Mouse (Mus musculus) ES-E14 (cell line): ENCODE data around the gene Nlrp6. TPM values are rescaled to one million over a fixed set of nuclear protein-coding genes. Genes with fewer than 3 reads are reported as not detected.

Experiments
- DNase-seq: peaks from one replicate; pipeline ENCODE4 v3.0.0-alpha.2; 2013; ENCODE audit warnings: low read depth, low spot score
- H3K27ac ChIP-seq: 2 replicates; pipeline ENCODE4 v1.5.1; 2012; ENCODE audit warnings: low read depth, mild to moderate bottlenecking, low read length, moderate library complexity, mixed read lengths; ENCODE audit not compliant: poor library complexity, insufficient read depth, severe bottlenecking
- H3K36me3 ChIP-seq: 2 replicates; pipeline ENCODE4 v1.6.1; 2012; ENCODE audit warnings: mild to moderate bottlenecking, low read length, moderate library complexity, mixed read lengths; ENCODE audit not compliant: control insufficient read depth, poor library complexity, insufficient read depth, severe bottlenecking
- H3K4me1 ChIP-seq, 2 experiments: fragments of 150-350 bp in 1 of 2; sonication (generic) in 1 of 2; 2 replicates each; pipeline ENCODE4 v1.6.1; 2012; ENCODE audit warnings: low read length in 2 of 2, mild to moderate bottlenecking in 1 of 2, mixed read lengths in 1 of 2; ENCODE audit not compliant: control insufficient read depth in 2 of 2, insufficient read depth in 2 of 2, poor library complexity in 1 of 2
- H3K4me3 ChIP-seq, 2 experiments: fragments of 150-350 bp in 1 of 2; sonication (generic) in 1 of 2; 2 replicates each; pipeline ENCODE4 v1.5.1; 2012; ENCODE audit warnings: low read length in 2 of 2, low read depth in 1 of 2, mild to moderate bottlenecking in 1 of 2, mixed read lengths in 1 of 2; ENCODE audit not compliant: insufficient read depth in 1 of 2, poor library complexity in 1 of 2, severe bottlenecking in 1 of 2
- H3K9ac ChIP-seq: 2 replicates; pipeline ENCODE4 v1.6.1; 2012; ENCODE audit warnings: low read depth, mild to moderate bottlenecking, low read length, mixed read lengths; ENCODE audit not compliant: poor library complexity, insufficient read depth, severe bottlenecking
- H3K9me3 ChIP-seq: fragments of 150-350 bp; sonication (generic); 2 replicates; pipeline ENCODE4 v1.6.1; 2012; ENCODE audit warnings: low read depth, mild to moderate bottlenecking, low read length; ENCODE audit not compliant: control insufficient read depth, insufficient read depth
- CHD2 ChIP-seq: IDR thresholded peaks from 2 replicates; pipeline ENCODE4 v1.6.1; 2014; ENCODE audit warnings: mild to moderate bottlenecking, low read depth, low read length, inconsistent platforms
- HCFC1 ChIP-seq: IDR thresholded peaks from 2 replicates; pipeline ENCODE4 v1.6.1; 2012; ENCODE audit warnings: low read length, inconsistent platforms, borderline replicate concordance; ENCODE audit not compliant: insufficient read depth
- MAFK ChIP-seq: IDR thresholded peaks from 2 replicates; pipeline ENCODE4 v1.6.1; 2014; ENCODE audit warnings: mild to moderate bottlenecking, low read depth, low read length, inconsistent platforms; ENCODE audit not compliant: insufficient read depth
- ZC3H11A ChIP-seq: IDR thresholded peaks from 2 replicates; pipeline ENCODE4 v1.6.1; 2012; ENCODE audit warnings: low read depth, mild to moderate bottlenecking, inconsistent platforms, low read length, borderline replicate concordance
- ZNF384 ChIP-seq: IDR thresholded peaks from 2 replicates; pipeline ENCODE4 v1.6.1; 2012; ENCODE audit warnings: low read depth, low read length, inconsistent platforms
- in situ Hi-C, 2 experiments: fragments of 600-800 bp; cut with MboI; formaldehyde crosslinking; loops; one replicate each; pipeline ENCODE4 v1.15.1; 2025; ENCODE audit warnings: low sequenced_read_pairs in 2 of 2, inconsistent platforms in 1 of 2; ENCODE audit not compliant: unreplicated experiment in 2 of 2
- total RNA-seq: library from RNA; depleted of rRNA; stranded (reverse); fragments of 300-350 nt; gene quantifications from 2 replicates; pipeline ENCODE4 v1.2.3, GENCODE M21; 2012

Nlrp6 gene
- total RNA-seq, 1 experiment = 0.27 TPM

- Histone ChIP-seq H3K36me3 (peaks cover 50% of the 10 kb centered on the region), H3K4me3 (no peak overlapping the region), H3K9ac (no peak overlapping the region), H3K4me1 (peaks cover 5 to 27% of the 10 kb centered on the region in 2 experiments; a peak in 3 of 4 replicates), H3K27ac (no peak overlapping the region), H3K9me3 (no peaks in the 10 kb centered on the region)
- DNase-seq = no peak
- in situ Hi-C loops = no loop called here
- TF ChIP-seq ZNF384 = no peak
Observed at GRCm38 (mm10) chr7:140948161-140948560, 27.5 kb downstream of the Nlrp6 start.

- Histone ChIP-seq H3K36me3 (peaks cover 53% of the 10 kb centered on the region), H3K9ac (no peak overlapping the region), H3K27ac (no peak overlapping the region), H3K9me3 (no peaks in the 10 kb centered on the region), H3K4me3 (no peak overlapping the region), H3K4me1 (peaks cover 12 to 31% of the 10 kb centered on the region in 2 experiments)
- in situ Hi-C loops = no loop called here
- no peak for TF ChIP-seq ZNF384
- TF ChIP-seq CHD2 = no peak
- TF ChIP-seq MAFK = no peak
- no peak for TF ChIP-seq ZC3H11A
- no peak for TF ChIP-seq HCFC1
- no peak for DNase-seq
Observed at GRCm38 (mm10) chr7:140949255-140949654, 28.6 kb downstream of the Nlrp6 start.

GRCm38 (mm10) chr7:140949824-140950530 lies 29.3 kb downstream of the Nlrp6 start, which contains the start of gene Ifitm5:
Gene Ifitm5 (minus strand): TSS chr7:140950291.
- H3K4me3 ChIP-seq = no peak within 1 kb of the TSS
- no peak within 1 kb of the TSS; the same call in 1 of the 2 replicates for H3K9ac ChIP-seq
- peaks cover 12 to 31% of the 10 kb centered on the region in 2 experiments for H3K4me1 ChIP-seq
- no peak for DNase-seq
- TF ChIP-seq CHD2 (no peak), ZC3H11A (no peak), HCFC1 (no peak), MAFK (no peak), ZNF384 (no peak)
- peaks cover 52% of the 10 kb centered on the region for H3K36me3 ChIP-seq
- in situ Hi-C loops = loop anchor here in 1 of 2 experiments (10.0 kb wide), 1 partner anchor 95 kb away; no protein-coding TSS in a partner anchor
- no peaks in the 10 kb centered on the region for H3K9me3 ChIP-seq
- peak within 1 kb of the TSS; percentile 17; the same call in 1 of the 2 replicates for H3K27ac ChIP-seq

GRCm38 (mm10) chr7:140951051-140951450 lies 30.3 kb downstream of the Nlrp6 start:
- peaks cover 42% of the 10 kb centered on the region for H3K36me3 ChIP-seq
- no peak overlapping the region; the same call in 1 of the 2 replicates for H3K9ac ChIP-seq
- in situ Hi-C loops = loop anchor here in 1 of 2 experiments (10.0 kb wide), 1 partner anchor 94 kb away; no protein-coding TSS in a partner anchor
- H3K9me3 ChIP-seq = no peaks in the 10 kb centered on the region
- DNase-seq = no peak
- no peak overlapping the region for H3K4me3 ChIP-seq
- peak overlapping the region; percentile 17; the same call in 1 of the 2 replicates for H3K27ac ChIP-seq
- no peak for TF ChIP-seq MAFK
- no peak for TF ChIP-seq ZC3H11A
- TF ChIP-seq CHD2 = no peak
- TF ChIP-seq ZNF384 = no peak
- TF ChIP-seq HCFC1 = no peak
- H3K4me1 ChIP-seq = peaks cover 12 to 31% of the 10 kb centered on the region in 2 experiments
